Mouse (Mus musculus) embryonic fibroblast, embryonic 13.5 days (primary cell): ENCODE results near the gene Tspan4. TPM values are rescaled to one million over a fixed set of nuclear protein-coding genes. Genes with fewer than 3 reads are reported as not detected.

ENCODE experiments used
- H3K27ac ChIP-seq: 2 replicates; pipeline ENCODE4 v1.5.1; 2012; ENCODE audit warnings: low read length, control low read depth, inconsistent platforms; ENCODE audit not compliant: insufficient read depth
- H3K4me1 ChIP-seq: 2 replicates; pipeline ENCODE4 v1.6.1; 2011; ENCODE audit warnings: low read length; ENCODE audit not compliant: control insufficient read depth, insufficient read depth
- H3K4me3 ChIP-seq: 2 replicates; pipeline ENCODE4 v1.5.1; 2011; ENCODE audit warnings: mild to moderate bottlenecking, control low read depth, low read length; ENCODE audit not compliant: insufficient read depth
- CTCF ChIP-seq: IDR thresholded peaks from 2 replicates; pipeline ENCODE4 v1.5.1; 2011; ENCODE audit warnings: mild to moderate bottlenecking, control low read depth, low read length, moderate library complexity, borderline replicate concordance; ENCODE audit not compliant: insufficient read depth
- POLR2A ChIP-seq: IDR thresholded peaks from 2 replicates; pipeline ENCODE4 v1.6.1; 2011; ENCODE audit warnings: low read depth, mild to moderate bottlenecking, control low read depth, low read length, moderate library complexity
- polyA plus RNA-seq: library from polyadenylated mRNA; stranded (reverse); fragments of >200 nt; gene quantifications from 2 replicates; pipeline ENCODE4 v1.2.4, GENCODE M21; 2011; ENCODE audit warnings: low read depth; ENCODE audit not compliant: missing spikeins, insufficient read length

The Tspan4 gene
- polyA plus RNA-seq, 1 experiment: 184 TPM

DNA sequence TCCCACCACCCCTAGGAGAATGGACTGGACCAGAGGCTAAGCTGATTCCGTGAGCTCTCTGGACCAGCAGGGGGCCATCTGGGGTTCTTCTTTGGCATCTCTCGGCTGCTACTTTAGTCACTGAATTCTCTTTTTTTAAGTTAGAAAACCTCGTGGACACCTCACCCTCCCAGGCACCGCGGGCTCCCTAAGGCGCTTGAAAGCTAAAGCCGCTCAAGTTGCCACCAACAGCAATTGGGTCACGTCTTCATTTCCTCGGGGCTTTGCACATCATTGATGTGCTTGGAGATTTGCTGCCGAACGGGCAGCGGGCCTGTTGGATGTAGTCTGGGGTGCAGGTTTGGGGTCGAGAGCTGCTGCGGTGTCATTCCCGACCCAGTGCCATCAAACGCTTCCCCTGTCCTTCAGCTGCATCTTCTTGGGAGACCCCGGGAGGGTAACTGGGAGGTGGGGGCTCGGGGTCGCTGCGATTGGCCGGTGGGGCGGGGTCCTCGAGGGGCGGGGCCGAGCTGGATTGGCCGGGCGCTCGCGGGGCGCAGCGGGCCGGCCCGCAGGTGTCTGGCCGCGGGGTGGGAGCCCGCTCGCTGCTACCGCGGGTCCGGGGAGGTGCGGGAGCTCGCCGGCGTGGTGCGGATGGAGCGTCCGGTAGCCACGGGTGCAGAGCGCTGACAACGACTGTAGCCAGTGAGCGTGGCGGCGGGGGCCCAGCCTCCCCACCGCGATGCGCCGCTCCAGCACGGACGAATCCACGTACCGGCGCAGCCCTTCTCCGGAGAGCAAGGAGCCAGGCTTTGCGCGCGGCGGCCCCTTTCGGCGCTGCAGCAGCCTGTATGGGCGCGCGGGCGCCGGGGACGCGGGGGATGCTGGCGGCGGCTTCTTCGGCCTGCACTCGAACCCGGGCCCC is 6.7 kb downstream of the Tspan4 start:
- peaks cover 6% of the 10 kb centered on the region for H3K4me1 ChIP-seq
- H3K27ac ChIP-seq: no peak overlapping the region
- TF ChIP-seq POLR2A: no peak
- TF ChIP-seq CTCF: no peak
- H3K4me3 ChIP-seq: peak overlapping the region; percentile 21

DNA sequence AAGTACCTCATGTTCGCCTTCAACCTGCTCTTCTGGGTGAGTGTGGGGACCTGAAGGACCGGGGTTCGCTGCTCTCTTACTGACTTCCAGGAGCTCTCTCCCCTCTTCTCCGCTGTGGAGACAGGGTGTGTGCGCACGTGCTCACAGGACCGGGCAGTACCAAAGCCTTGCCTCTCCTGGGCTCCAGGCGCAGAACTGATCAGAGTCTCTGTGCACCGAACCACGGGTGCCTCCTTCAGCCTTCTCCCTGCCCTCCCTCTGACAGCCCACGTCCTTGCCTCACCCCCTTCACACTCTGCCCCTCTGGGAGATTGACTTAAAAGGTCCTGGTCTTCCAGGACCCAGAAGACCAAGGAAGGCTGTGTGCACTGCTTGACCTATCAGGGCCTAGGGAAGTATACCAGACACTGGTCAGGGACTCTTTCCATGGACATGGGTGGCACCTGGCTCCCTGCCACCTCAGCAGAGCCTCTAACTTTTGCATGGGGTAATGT is 7.5 kb downstream of the Tspan4 start:
- Histone ChIP-seq H3K4me1 (peaks cover 10% of the 10 kb centered on the region), H3K27ac (no peak overlapping the region), H3K4me3 (peak overlapping the region; percentile 11)
- TF ChIP-seq CTCF (no peak), POLR2A (no peak)

DNA sequence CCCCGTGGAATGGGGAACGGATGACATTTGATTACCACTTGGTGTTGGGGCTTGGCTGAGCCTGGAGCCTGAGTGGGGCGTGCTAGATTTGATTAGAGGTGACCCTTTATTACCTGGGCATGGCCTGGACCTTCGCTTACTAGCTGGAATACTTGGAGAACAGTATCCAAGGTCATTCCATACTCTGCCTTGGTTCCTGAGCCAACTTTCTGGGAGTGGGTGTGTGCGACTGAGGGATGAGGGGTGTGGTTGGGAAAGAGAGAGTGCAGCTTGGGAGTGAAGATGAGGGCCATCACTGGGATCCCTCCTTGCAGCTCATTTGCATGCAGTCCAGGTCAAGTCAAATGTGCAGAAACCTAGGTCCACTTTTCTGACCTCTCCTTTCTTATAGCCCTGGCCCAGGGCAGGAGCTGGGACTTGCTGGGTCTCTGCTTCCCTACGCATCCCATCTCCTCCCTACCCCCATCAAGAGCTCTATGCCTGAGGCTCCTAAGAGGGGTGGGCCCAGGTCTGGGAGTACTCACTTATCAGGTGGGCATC is 8.1 kb downstream of the Tspan4 start:
- Histone ChIP-seq H3K4me3 (no peak overlapping the region), H3K4me1 (peaks cover 10% of the 10 kb centered on the region; the same call in 1 of the 2 replicates), H3K27ac (no peak overlapping the region)
- TF ChIP-seq POLR2A (no peak), CTCF (no peak)

DNA sequence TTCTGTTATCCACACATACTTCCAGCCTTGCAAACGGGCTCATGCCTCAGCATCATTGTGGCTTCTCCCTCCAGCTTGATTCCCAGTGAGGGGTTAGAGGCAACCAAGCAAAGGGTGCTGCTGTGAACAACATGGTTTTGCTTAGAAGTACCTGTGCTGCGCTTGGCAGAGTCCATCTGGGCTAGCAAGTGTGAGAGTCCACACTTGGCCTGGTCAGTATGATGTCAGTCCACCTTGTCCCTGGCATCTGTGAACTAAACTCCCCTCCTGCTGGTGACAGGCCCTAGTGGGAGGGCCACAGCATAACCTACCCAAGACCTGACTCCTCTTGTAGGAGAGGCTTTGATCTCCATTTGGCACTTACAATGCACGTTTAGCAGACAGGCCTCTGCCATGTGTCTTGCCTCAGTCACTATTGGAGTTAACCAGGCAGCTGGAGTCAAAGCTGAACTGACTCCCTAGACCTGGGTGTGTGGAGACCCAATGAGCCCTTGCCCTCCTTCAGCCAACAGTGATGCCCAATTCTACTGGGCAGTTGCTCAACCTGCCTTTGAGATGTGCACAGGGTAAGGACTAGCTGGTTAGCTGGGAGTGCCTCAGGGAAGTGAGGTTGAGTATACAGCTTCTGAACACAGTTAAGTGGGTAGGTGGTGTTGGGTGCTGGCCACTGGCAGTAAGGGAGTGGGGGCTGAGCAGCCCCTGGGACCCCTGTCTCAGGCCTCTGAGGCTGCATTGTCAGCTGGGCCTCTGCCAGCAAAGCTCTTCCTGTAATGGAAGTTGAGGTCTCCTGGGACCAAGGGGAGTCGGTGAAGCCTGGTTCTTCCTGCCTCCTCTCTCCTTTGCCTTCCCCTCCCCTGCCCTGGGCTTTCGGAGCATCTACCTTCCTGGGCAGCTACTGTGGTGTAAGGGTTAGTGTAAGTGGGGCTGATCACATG is 9.4 kb downstream of the Tspan4 start:
- H3K4me1 ChIP-seq: 0 out of 2 replicates have a peak, but pooled peaks cover 7% of the 10 kb centered on the region
- no peak for TF ChIP-seq CTCF
- TF ChIP-seq POLR2A: no peak
- no peak overlapping the region for H3K27ac ChIP-seq
- no peak overlapping the region for H3K4me3 ChIP-seq

DNA sequence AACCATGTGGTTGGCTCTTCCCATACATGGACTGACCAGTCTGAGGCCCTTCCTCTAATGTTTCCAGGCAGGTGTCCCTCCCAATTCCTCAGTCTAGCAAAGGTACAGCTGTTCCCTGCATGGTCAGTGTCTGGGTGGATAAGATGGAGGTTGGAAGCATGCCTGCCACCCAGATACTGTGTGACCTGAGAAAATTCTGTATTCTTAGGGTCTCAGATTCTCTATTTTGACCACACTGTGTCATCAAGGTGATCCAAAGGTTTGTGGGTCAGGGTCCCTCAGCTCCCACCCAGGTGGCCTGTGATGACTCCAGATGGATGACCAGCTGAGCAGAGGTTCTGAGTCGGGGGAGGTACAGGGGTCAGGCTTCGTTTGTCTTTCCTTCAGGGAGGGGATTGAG is 10.1 kb downstream of the Tspan4 start:
- H3K4me3 ChIP-seq: no peak overlapping the region
- H3K27ac ChIP-seq: no peak overlapping the region
- H3K4me1 ChIP-seq: 0 out of 2 replicates have a peak, but pooled peaks cover 7% of the 10 kb centered on the region
- TF ChIP-seq CTCF (no peak), POLR2A (no peak)

DNA sequence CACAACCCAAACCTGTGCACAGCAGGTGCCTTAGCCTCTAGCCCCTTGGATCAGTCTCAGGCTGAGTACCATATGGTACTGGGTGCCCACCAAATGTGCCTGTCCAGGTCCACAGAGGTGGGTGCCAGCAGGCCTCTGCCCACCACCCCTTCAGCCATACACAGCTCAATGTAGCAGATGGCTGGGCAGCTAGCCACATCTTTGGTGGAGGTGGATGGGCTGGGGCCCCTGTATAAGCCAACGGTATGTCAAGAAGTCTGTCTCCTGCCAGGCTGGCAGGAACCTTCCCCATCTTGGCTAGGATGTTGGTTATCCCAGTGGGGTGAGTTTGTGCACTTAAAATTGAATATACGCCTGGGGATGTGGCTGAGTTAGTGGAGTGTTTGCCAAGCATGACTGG is 10.6 kb downstream of the Tspan4 start:
- H3K4me1 ChIP-seq: 0 out of 2 replicates have a peak, but pooled peaks cover 7% of the 10 kb centered on the region
- no peak overlapping the region for H3K4me3 ChIP-seq
- no peak overlapping the region for H3K27ac ChIP-seq
- TF ChIP-seq POLR2A (no peak), CTCF (no peak)

DNA sequence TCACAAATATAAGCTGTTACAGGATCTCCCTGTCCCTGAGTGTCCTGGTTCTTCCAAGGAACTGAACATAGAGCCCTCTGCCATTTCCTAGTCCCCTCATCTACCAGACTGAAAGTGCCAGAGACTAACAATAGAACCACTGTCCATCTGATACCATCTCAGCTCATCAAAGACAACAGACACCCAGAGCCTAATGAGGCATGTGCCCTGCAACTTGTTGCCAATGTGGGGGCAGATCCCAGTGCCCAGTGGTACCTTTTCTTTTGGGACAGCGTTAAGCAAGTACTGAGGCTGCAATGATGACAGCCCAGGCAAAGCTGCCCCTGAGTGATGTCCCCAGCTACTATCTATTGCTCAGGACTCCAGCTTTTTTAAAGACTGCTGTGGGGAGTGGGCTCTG is 11.2 kb downstream of the Tspan4 start:
- Histone ChIP-seq H3K4me1 (0 out of 2 replicates have a peak, but pooled peaks cover 7% of the 10 kb centered on the region), H3K4me3 (no peak overlapping the region), H3K27ac (no peak overlapping the region)
- TF ChIP-seq POLR2A (no peak), CTCF (no peak)

DNA sequence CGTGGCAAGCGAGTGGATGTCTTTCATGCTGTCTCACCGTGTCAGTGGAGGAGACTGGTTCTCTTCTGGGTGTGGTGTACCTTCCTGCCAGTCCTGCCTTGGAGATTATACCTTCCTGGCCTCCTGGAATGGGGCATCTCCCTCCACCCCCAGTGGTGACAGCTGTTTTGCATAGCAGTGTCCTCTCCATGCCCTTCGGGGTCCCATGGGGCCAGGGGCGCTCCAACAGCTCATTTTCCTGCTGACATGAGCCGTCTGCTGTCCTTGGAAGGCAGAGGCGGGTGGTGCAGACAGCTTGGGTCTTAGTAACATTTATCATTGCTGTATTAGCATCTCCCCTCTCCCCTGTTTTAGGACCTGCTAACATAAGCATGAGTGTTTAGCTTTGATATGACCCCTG is 12.1 kb downstream of the Tspan4 start:
- Histone ChIP-seq H3K4me1 (0 out of 2 replicates have a peak, but pooled peaks cover 7% of the 10 kb centered on the region), H3K4me3 (no peak overlapping the region), H3K27ac (no peak overlapping the region)
- TF ChIP-seq POLR2A (no peak), CTCF (no peak)

DNA sequence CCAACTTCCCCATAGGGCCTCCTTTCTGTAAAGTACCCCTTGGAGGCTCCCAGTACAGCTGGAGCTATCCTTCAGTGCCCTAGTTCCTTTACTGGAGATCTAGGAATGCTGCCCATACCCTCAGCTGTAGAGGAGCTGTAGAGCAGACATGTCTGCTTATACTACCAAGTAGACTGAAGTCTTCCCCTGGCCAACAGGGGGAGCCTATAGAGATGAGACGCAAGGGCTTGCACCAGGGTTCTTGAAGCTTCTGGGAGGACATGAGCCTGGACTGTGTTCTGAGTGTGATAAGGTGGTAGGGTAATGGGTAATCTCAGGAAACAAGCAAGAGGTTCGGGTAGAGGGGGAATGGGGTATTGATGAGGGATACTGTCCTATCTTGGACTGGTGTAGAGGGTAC is 16.1 kb downstream of the Tspan4 start:
- TF ChIP-seq CTCF: no peak
- TF ChIP-seq POLR2A: no peak
- Histone ChIP-seq H3K4me3 (no peak overlapping the region), H3K27ac (no peak overlapping the region), H3K4me1 (0 out of 2 replicates have a peak, but pooled peaks cover 4% of the 10 kb centered on the region)

DNA sequence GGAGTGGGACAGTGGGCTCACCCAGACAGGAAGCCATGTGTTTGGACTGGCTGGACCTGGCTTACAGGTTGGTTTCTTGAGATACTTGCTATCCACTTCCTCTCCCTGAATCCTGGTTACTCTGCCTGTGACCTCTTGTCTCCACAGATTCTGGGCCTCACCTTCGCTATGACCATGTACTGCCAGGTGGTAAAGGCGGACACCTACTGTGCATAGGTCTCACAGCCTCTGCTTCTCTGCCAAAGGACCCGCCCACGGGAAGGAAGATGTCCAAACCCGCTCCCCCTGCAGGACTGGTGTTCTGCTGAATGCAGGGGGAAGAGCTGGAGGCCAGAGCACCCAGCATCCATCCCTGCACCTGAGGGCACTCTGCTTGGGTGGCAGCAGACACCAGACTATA is 17.7 kb downstream of the Tspan4 start:
- H3K27ac ChIP-seq: no peak overlapping the region
- no peaks in the 10 kb centered on the region for H3K4me1 ChIP-seq
- no peak for TF ChIP-seq CTCF
- no peak for TF ChIP-seq POLR2A
- no peak overlapping the region for H3K4me3 ChIP-seq
